Mouse (Mus musculus) Patski (cell line): ENCODE measurements around the gene Xrcc1. TPM values are rescaled to one million over a fixed set of nuclear protein-coding genes. Genes with fewer than 3 reads are reported as not detected.
A peak's percentile ranks its signal among the peaks of the same experiment; 100 is the strongest.

Source experiments
- ATAC-seq: fragments of 100-300 bp; one replicate; pipeline ENCODE4 v1.8.0; 2021
- CTCF ChIA-PET: fragments of 350-600 bp; sonication (Branson Sonifier 250); formaldehyde crosslinking; loops from one replicate; lab custom pipeline; 2022; ENCODE audit warnings: inconsistent platforms; lab: Charles Lee
- POLR2A ChIA-PET: fragments of 350-600 bp; sonication (Branson Sonifier 250); formaldehyde crosslinking; loops from one replicate; lab custom pipeline; 2022; ENCODE audit warnings: antibody characterized with exemption, inconsistent platforms; lab: Charles Lee
- DNase-seq: peaks from one replicate; pipeline ENCODE4 v3.0.0-alpha.2; 2011; ENCODE audit warnings: low read depth, low spot score
- H3K27me3 ChIP-seq: fragments of 371-371 bp; one replicate; pipeline ENCODE4 v1.5.1; 2021
- CTCF ChIP-seq: fragments of 100-300 bp; IDR thresholded peaks from one replicate; pipeline ENCODE4 v1.5.1; 2021
- in situ Hi-C: fragments of 300-500 bp; cut with MboI; formaldehyde crosslinking; loops from 3 replicates; pipeline ENCODE4 v1.11.1; 2018; ENCODE audit warnings: low pct_unique_long_range_greater_than_20kb, mixed read lengths
- polyA plus RNA-seq: library from polyadenylated mRNA; unstranded; gene quantifications from one replicate; pipeline ENCODE4 v1.2.3, GENCODE M21; 2021

Gene Xrcc1
- polyA plus RNA-seq, 1 experiment from 2014 or later = 60.3 TPM

DNA sequence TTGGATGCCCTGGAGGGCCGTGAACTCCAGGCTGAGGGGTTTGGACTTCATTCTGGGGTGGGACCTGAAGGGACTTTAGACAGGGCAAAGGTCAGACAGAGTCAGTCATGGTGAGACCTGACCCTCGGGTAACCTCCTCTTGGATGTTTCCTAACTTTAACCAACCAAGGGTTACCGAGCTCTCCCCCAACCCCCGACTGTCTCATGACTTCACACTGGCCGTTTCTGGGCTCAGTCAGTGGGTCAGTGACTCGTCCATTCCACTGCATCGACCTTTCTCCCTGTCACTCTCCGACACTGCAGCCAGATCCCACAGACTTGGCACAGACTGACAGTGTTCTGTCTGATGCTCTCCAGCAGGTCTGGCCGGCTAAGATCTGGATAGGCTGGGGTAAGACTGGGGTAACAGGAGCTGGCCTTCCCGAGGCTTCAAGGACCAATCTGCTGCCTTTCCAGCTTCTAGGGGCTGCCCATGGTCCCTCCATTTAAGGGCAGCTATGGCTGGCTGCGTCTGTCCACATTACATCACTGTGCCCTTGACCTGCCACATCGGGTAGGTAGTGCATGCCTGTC lies 28.2 kb downstream of the Xrcc1 start:
- ChIA-PET CTCF (interaction anchor here (1.5 kb wide), 1 partner anchor 9 kb away, joined by 5 read pairs; no protein-coding TSS in a partner anchor), POLR2A (interaction anchor here (0.6 to 1.3 kb wide), 4 partner anchors 12 to 82 kb away, joined by 3 to 7 read pairs (median 4); partner anchors contain the start of genes Ethe1 and Zfp575)
- TF ChIP-seq CTCF = no peak
- in situ Hi-C loops = loop anchor here (5.0 kb wide), 2 partner anchors 42 to 97 kb away; partner anchors contain the start of gene Irgq
- no peaks in the 10 kb centered on the region for H3K27me3 ChIP-seq
- peak; percentile 48 for ATAC-seq
- DNase-seq = no peak

GRCm38 (mm10) chr7:24577811-24578210 lies 31.7 kb downstream of the Xrcc1 start:
- CTCF ChIA-PET = no interaction called here
- POLR2A ChIA-PET = no interaction called here
- no peak for TF ChIP-seq CTCF
- no peak for ATAC-seq
- DNase-seq = no peak
- in situ Hi-C loops = no loop called here
- H3K27me3 ChIP-seq = no peaks in the 10 kb centered on the region

DNA sequence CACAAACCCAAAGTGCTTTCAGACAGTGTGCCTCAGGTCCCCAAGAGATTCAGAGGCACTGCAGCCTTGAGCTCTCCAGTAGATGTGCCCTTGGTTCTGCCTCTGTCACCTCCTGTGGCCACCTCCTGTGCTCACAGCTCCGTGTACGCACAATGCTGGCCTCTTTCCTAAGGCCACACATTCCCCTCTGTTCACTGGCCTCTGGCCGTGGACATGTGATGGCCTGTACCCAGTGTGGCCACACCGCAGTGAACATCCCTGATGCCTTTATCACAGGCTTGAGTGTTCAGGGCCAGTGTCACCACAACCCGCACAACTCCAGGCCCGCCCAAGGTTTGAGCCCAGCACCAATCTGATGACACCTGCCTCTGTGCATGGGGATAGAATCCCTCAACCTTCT lies 38.8 kb downstream of the Xrcc1 start:
- ChIA-PET CTCF (no interaction called here), POLR2A (no interaction called here)
- ATAC-seq (no peak), DNase-seq (no peak)
- no peaks in the 10 kb centered on the region for H3K27me3 ChIP-seq
- in situ Hi-C loops = no loop called here
- TF ChIP-seq CTCF = no peak

GRCm38 (mm10) chr7:24585995-24586394 lies 39.9 kb downstream of the Xrcc1 start:
- DNase-seq (no peak), ATAC-seq (no peak)
- ChIA-PET CTCF (no interaction called here), POLR2A (no interaction called here)
- no peak for TF ChIP-seq CTCF
- H3K27me3 ChIP-seq = no peaks in the 10 kb centered on the region
- in situ Hi-C loops = no loop called here

DNA sequence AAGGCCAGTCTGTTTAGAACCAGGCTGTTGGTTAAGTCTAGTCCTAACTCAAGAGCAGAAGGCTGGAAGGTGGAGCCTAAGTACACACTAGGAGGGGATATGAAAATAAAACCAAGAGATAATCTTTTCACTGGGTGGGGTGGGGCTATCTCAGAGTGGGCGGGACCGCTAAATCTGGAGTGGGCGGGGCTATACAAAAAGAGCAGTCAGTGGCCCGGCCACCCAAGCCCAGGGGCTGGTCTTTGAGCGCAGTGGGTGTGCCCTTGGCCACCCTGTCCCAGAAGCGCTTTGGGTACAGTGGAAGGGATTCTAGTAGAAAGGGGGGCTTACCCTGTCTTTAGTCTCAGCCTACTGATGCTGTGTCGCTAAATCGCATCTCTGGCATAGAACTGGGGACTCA lies 40.7 kb downstream of the Xrcc1 start:
- CTCF ChIA-PET = no interaction called here
- POLR2A ChIA-PET = interaction anchor here (0.7 kb wide), 1 partner anchor 12 kb away, joined by 3 read pairs; no protein-coding TSS in a partner anchor
- H3K27me3 ChIP-seq = no peaks in the 10 kb centered on the region
- no peak for TF ChIP-seq CTCF
- in situ Hi-C loops = no loop called here
- no peak for ATAC-seq
- no peak for DNase-seq

- DNase-seq = no peak
- CTCF ChIA-PET = interaction anchor here (1.2 to 1.3 kb wide), 2 partner anchors 11 to 23 kb away, joined by 3 read pairs; no protein-coding TSS in a partner anchor
- no peaks in the 10 kb centered on the region for H3K27me3 ChIP-seq
- TF ChIP-seq CTCF = no peak
- no peak for ATAC-seq
- POLR2A ChIA-PET = interaction anchor here (0.7 kb wide), 1 partner anchor 13 kb away, joined by 3 read pairs; no protein-coding TSS in a partner anchor
- in situ Hi-C loops = no loop called here
Measured at GRCm38 (mm10) chr7:24587330-24588105, 41.4 kb downstream of the Xrcc1 start, which contains the start of the genes Ethe1 and Zfp575. Ethe1 (plus strand) TSS chr7:24587543. Zfp575 (minus strand) TSS chr7:24587641.

- POLR2A ChIA-PET = no interaction called here
- no peak for DNase-seq
- ATAC-seq = no peak
Measured at GRCm38 (mm10) chr7:24588336-24588735, 42.2 kb downstream of the Xrcc1 start.

DNA sequence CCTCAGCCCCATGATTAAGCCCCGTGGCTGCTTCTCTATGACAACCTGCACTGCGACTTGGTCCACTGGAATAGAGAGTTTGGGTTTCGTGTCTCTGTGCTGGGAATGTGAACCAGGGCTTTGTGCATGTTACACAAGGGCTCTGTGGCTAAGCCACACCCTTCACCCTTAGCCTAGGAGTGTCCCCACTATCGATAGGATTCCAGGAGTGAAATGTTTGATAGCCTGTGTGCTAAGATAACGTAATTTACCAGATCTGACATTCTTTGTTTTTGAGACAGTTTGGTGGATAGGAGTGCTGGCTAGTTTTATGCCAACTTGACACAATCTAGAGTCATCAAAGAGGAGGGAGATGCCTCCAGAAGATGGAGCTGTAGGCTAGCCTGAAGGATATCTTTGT lies 45.6 kb downstream of the Xrcc1 start:
- CTCF ChIA-PET = interaction anchor here (0.9 to 1.2 kb wide), 3 partner anchors 9 to 71 kb away, joined by 3 to 4 read pairs (median 3); no protein-coding TSS in a partner anchor

More at GRCm38 (mm10) chr7:24588336-24588735, 42.2 kb downstream of the Xrcc1 start:
- TF ChIP-seq CTCF = no peak
- no peaks in the 10 kb centered on the region for H3K27me3 ChIP-seq
- CTCF ChIA-PET = interaction anchor here (1.2 to 1.3 kb wide), 2 partner anchors 10 to 23 kb away, joined by 3 read pairs; no protein-coding TSS in a partner anchor
- in situ Hi-C loops = no loop called here

DNA sequence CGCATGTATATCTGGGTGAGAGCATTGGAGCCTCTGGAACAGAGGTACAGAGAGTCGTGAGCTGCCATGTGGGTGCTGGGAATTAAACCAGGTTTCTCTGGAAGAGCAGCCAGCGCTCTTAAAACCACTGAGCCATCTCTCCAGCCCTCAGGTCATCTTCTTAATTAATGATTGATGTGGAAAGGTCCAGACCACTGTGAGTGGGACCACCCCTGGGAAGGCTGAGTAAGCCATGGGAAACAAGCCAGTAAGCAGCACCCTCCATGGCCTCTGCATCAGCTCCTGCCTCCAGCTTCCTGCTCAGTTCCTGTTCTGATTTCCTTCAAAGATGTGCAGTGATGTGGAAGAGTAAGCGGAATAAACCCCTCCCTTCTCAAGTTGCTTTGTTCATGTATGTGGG lies 46.1 kb downstream of the Xrcc1 start:
- H3K27me3 ChIP-seq = no peaks in the 10 kb centered on the region
- POLR2A ChIA-PET = no interaction called here
- ATAC-seq (peak; percentile 45), DNase-seq (peak; percentile 80)
- no peak for TF ChIP-seq CTCF
- in situ Hi-C loops = no loop called here
- CTCF ChIA-PET = interaction anchor here (0.9 to 1.2 kb wide), 3 partner anchors 9 to 71 kb away, joined by 3 to 4 read pairs (median 3); no protein-coding TSS in a partner anchor

More for the DNA sequence above, 45.6 kb downstream of the Xrcc1 start:
- ATAC-seq = peak; percentile 3
- TF ChIP-seq CTCF = no peak
- in situ Hi-C loops = no loop called here
- POLR2A ChIA-PET = no interaction called here
- no peaks in the 10 kb centered on the region for H3K27me3 ChIP-seq
- DNase-seq = no peak

DNA sequence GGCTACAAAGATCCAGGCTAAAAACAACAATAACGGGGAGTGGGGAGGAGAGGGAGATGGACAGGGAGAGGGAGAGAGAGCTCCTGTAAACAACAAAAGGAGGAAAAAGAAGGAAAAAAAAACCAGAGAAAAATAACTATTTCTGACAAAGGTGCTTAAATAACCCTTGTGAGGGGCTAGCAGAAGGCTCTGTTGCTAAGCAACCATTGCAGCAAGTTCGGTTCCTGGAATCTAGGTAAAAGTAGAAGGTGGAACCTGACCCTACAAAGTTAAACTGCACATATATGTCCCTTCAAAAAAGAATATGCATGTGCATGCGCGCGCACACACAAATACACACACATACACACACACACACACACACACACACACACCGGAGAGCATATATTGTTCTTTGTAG lies 46.7 kb downstream of the Xrcc1 start:
- no peak for TF ChIP-seq CTCF
- no peak for ATAC-seq
- in situ Hi-C loops = no loop called here
- POLR2A ChIA-PET = interaction anchor here (0.8 kb wide), 1 partner anchor 11 kb away, joined by 3 read pairs; no protein-coding TSS in a partner anchor
- CTCF ChIA-PET = interaction anchor here (0.9 to 1.2 kb wide), 3 partner anchors 8 to 70 kb away, joined by 3 to 4 read pairs (median 3); no protein-coding TSS in a partner anchor
- no peaks in the 10 kb centered on the region for H3K27me3 ChIP-seq
- DNase-seq = no peak
